Mouse (Mus musculus): ENCODE results near the gene Ifna16. TPM values are rescaled to one million over a fixed set of nuclear protein-coding genes. Genes with fewer than 3 reads are reported as not detected.
A peak's percentile ranks its signal among the peaks of the same experiment; 100 is the strongest.

Gene Ifna16
- polyA plus RNA-seq, 2 experiments from 2014 or later = not detected

- peak; percentile 93 for ATAC-seq
Measured at GRCm38 (mm10) chr4:88641077-88641831, 35.5 kb downstream of the Ifna16 start.

DNA sequence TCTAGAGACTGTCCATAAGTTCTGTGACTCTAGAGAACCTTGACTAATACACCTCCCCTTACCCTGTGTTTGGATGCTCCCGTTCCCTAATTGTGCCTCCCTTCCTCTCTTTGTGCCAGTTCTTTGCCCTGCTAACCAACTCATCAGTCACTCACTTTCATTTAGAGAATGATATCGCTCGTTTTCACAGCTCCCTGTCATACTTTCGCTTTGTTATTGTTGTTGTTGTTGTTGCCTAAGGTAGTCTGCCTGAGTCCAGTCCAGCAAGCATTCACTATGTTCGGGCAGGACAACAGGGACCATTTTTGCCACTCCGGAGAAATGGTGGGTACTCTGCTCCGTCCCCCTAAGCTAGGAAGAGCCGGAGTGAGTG, 36.0 kb downstream of the Ifna16 start:
- ATAC-seq = peak; percentile 68

GRCm38 (mm10) chr4:88634311-88634710, 42.4 kb downstream of the Ifna16 start, which contains the start of gene C87499:
Gene C87499, minus strand, starts transcription at chr4:88634411.
- no peak for ATAC-seq

Other genes starting within 250 kb of the Ifna16 start
- gene Hacd4, start 238.0 kb downstream of the Ifna16 start, polyA plus RNA-seq (2017; shearing (Covaris generic)) = under 1 TPM; 0.11 to 0.30 TPM
- not detected for gene Ifnb1, start 154.2 kb downstream of the Ifna16 start, polyA plus RNA-seq (2017; shearing (Covaris generic))
- gene Ifna15, start 118.7 kb downstream of the Ifna16 start, polyA plus RNA-seq (2017; shearing (Covaris generic)) = not detected
- not detected for gene Ifna14, start 105.1 kb downstream of the Ifna16 start, polyA plus RNA-seq (2017; shearing (Covaris generic))
- gene Ifna9, start 84.5 kb downstream of the Ifna16 start, polyA plus RNA-seq (2017; shearing (Covaris generic)) = not detected
- gene Ifna12, start 73.5 kb downstream of the Ifna16 start, polyA plus RNA-seq (2017; shearing (Covaris generic)) = not detected
- gene C87499, start 42.5 kb downstream of the Ifna16 start, polyA plus RNA-seq (2017; shearing (Covaris generic)) = not detected
- under 1 TPM in 1 of 2 experiments, not detected in 1; 0.40 TPM for gene Ifna13, start 32.5 kb downstream of the Ifna16 start, polyA plus RNA-seq (2017; shearing (Covaris generic))
- not detected for gene Ifna2, start 7.0 kb upstream of the Ifna16 start, polyA plus RNA-seq (2017; shearing (Covaris generic))
- not detected for gene Ifnab, start 14.4 kb upstream of the Ifna16 start, polyA plus RNA-seq (2017; shearing (Covaris generic))
- not detected for gene Gm26566, start 44.9 kb upstream of the Ifna16 start, polyA plus RNA-seq (2017; shearing (Covaris generic))
- 10 to 100 TPM; 27.3 to 43.0 TPM for gene Klhl9, start 45.5 kb upstream of the Ifna16 start, polyA plus RNA-seq (2017; shearing (Covaris generic))
- gene Gm13271, start 77.9 kb upstream of the Ifna16 start, polyA plus RNA-seq (2017; shearing (Covaris generic)) = not detected
- gene Gm13283, start 83.2 kb upstream of the Ifna16 start, polyA plus RNA-seq (2017; shearing (Covaris generic)) = under 1 TPM in 1 of 2 experiments, not detected in 1; 0.28 TPM
- not detected for gene Gm13290, start 96.9 kb upstream of the Ifna16 start, polyA plus RNA-seq (2017; shearing (Covaris generic))
- gene Gm13289, start 100.0 kb upstream of the Ifna16 start, polyA plus RNA-seq (2017; shearing (Covaris generic)) = not detected
- gene Gm13272, start 102.9 kb upstream of the Ifna16 start, polyA plus RNA-seq (2017; shearing (Covaris generic)) = not detected
- gene Ifnz, start 105.2 kb upstream of the Ifna16 start, polyA plus RNA-seq (2017; shearing (Covaris generic)) = under 1 TPM in 1 of 2 experiments, not detected in 1; 0.79 TPM
- not detected for gene Gm13276, start 108.8 kb upstream of the Ifna16 start, polyA plus RNA-seq (2017; shearing (Covaris generic))
- not detected for gene Gm13277, start 111.7 kb upstream of the Ifna16 start, polyA plus RNA-seq (2017; shearing (Covaris generic))
- gene Gm13278, start 114.6 kb upstream of the Ifna16 start, polyA plus RNA-seq (2017; shearing (Covaris generic)) = not detected
- not detected for gene Gm13275, start 117.6 kb upstream of the Ifna16 start, polyA plus RNA-seq (2017; shearing (Covaris generic))
- not detected for gene Gm13279, start 120.5 kb upstream of the Ifna16 start, polyA plus RNA-seq (2017; shearing (Covaris generic))
- gene Gm13285, start 122.7 kb upstream of the Ifna16 start, polyA plus RNA-seq (2017; shearing (Covaris generic)) = not detected
- gene Gm13287, start 126.3 kb upstream of the Ifna16 start, polyA plus RNA-seq (2017; shearing (Covaris generic)) = not detected
- gene Gm13288, start 128.6 kb upstream of the Ifna16 start, polyA plus RNA-seq (2017; shearing (Covaris generic)) = not detected
- gene Ifna7, start 139.3 kb upstream of the Ifna16 start, polyA plus RNA-seq (2017; shearing (Covaris generic)) = not detected
- not detected for gene Ifna11, start 143.0 kb upstream of the Ifna16 start, polyA plus RNA-seq (2017; shearing (Covaris generic))
- gene Ifna6, start 150.5 kb upstream of the Ifna16 start, polyA plus RNA-seq (2017; shearing (Covaris generic)) = not detected
- gene Ifna5, start 158.6 kb upstream of the Ifna16 start, polyA plus RNA-seq (2017; shearing (Covaris generic)) = not detected
- not detected for gene Ifna4, start 164.9 kb upstream of the Ifna16 start, polyA plus RNA-seq (2017; shearing (Covaris generic))
- gene Ifna1, start 173.2 kb upstream of the Ifna16 start, polyA plus RNA-seq (2017; shearing (Covaris generic)) = not detected
- not detected for gene Ifne, start 203.3 kb upstream of the Ifna16 start, polyA plus RNA-seq (2017; shearing (Covaris generic))

Measured in CD4-positive, CD25-positive, alpha-beta regulatory T cell, adult 4 months (primary cell).